In genomic region chr12:71778137-71778536, GRCm38 (mm10) we compare ENCODE assay signal across 8 mouse cellular contexts. TPM values are rescaled to one million over a fixed set of nuclear protein-coding genes. Genes with fewer than 3 reads are reported as not detected.
DNase-seq lines count a peak whose midpoint lies in the region; ATAC-seq and TF ChIP-seq lines count a peak whose summit lies in the region.

No protein-coding gene starts in this region.

- intact Hi-C loops in gastrocnemius, adult 2 months (cut with DNase I) = no loop called here
- intact Hi-C loops in left cerebral cortex, postnatal 4 days (cut with DNase I) = no loop called here

- no peak overlapping the region for H3K27ac ChIP-seq in gastrocnemius, adult 2 months
- H3K27ac ChIP-seq in forebrain, embryonic 10.5 days = no peak overlapping the region
- H3K27ac ChIP-seq in hindbrain, embryonic 10.5 days = no peak overlapping the region
- no peak overlapping the region for H3K27ac ChIP-seq in neural tube, embryonic 12.5 days

- H3K9ac ChIP-seq in neural tube, embryonic 12.5 days = no peak overlapping the region

- H3K9me3 ChIP-seq in forebrain, embryonic 10.5 days = no peaks in the 10 kb centered on the region
- no peaks in the 10 kb centered on the region for H3K9me3 ChIP-seq in hindbrain, embryonic 10.5 days
- no peaks in the 10 kb centered on the region for H3K9me3 ChIP-seq in neural tube, embryonic 12.5 days

- no peaks in the 10 kb centered on the region for H3K27me3 ChIP-seq in forebrain, embryonic 10.5 days (ENCODE audit: poor library complexity, severe bottlenecking)
- no peaks in the 10 kb centered on the region; the same call in 1 of the 2 replicates for H3K27me3 ChIP-seq in hindbrain, embryonic 10.5 days (ENCODE audit: insufficient read depth, poor library complexity, severe bottlenecking)
- no peaks in the 10 kb centered on the region for H3K27me3 ChIP-seq in neural tube, embryonic 12.5 days (replicated peaks)

- peak overlapping the region; percentile 42 for H3K4me2 ChIP-seq in neural tube, embryonic 12.5 days (replicated peaks)

- peaks cover 11% of the 10 kb centered on the region for H3K4me1 ChIP-seq in forebrain, embryonic 10.5 days
- H3K4me1 ChIP-seq in hindbrain, embryonic 10.5 days (replicated peaks) = peaks cover 32% of the 10 kb centered on the region
- no peaks in the 10 kb centered on the region; the same call in 1 of the 2 replicates for H3K4me1 ChIP-seq in neural tube, embryonic 12.5 days

- peak overlapping the region; percentile 46 for H3K4me3 ChIP-seq in gastrocnemius, adult 2 months
- 0 out of 2 replicates have a peak overlapping the region, but pooled peaks have one; percentile 3 for H3K4me3 ChIP-seq in forebrain, embryonic 10.5 days
- peak overlapping the region; percentile 35; the same call in 1 of the 2 replicates for H3K4me3 ChIP-seq in hindbrain, embryonic 10.5 days
- no peak overlapping the region for H3K4me3 ChIP-seq in neural tube, embryonic 12.5 days

- DNase-seq in gastrocnemius, adult 2 months = peak; percentile 24
- DNase-seq in gastrocnemius, postnatal 25 days = no peak
- DNase-seq in forebrain, embryonic 10.5 days (ENCODE audit: extremely low spot score, low spot score) = peak; percentile 15
- DNase-seq in hindbrain, embryonic 10.5 days (ENCODE audit: low spot score) = peak; percentile 62
- peak; percentile 68 for DNase-seq in left cerebral cortex, postnatal 4 days
- DNase-seq in adrenal gland, adult 2 months = no peak
- DNase-seq in MN1 (ENCODE audit: low spot score) = no peak

- no peak for ATAC-seq in neural tube, embryonic 12.5 days (ENCODE audit: low FRiP score, low read depth)

- WGBS in forebrain, embryonic 10.5 days = 37% methylated on average over 14 of the region's 14 CpGs
- WGBS in hindbrain, embryonic 10.5 days = 23% methylated on average over 14 of the region's 14 CpGs
- WGBS in neural tube, embryonic 12.5 days = 35% methylated on average over 14 of the region's 14 CpGs

- H3K36me3 ChIP-seq in forebrain, embryonic 10.5 days (replicated peaks) = no peaks in the 10 kb centered on the region
- H3K36me3 ChIP-seq in hindbrain, embryonic 10.5 days = no peaks in the 10 kb centered on the region
- H3K36me3 ChIP-seq in neural tube, embryonic 12.5 days = no peaks in the 10 kb centered on the region

- TF ChIP-seq CTCF in gastrocnemius, adult 2 months (IDR thresholded peaks at IDR 0.05) = no peak

RNA-seq across cellular contexts. Expression of gene Daam1, which starts 52.7 kb away (rescaled TPM):
- total RNA-seq in gastrocnemius, adult 2 months (2021) = 10 to 100 TPM in 1 of 2 experiments, 1 to 10 TPM in 1; 8.0 to 12.8 TPM
- 10 to 100 TPM; 10.4 to 13.8 TPM for total RNA-seq in gastrocnemius, postnatal 25 days (2021)
- 7.7 and 7.9 TPM in 2 replicates for polyA plus RNA-seq in forebrain, embryonic 10.5 days (2016; fragmentation: Nextera tagmentation; extraction: Ambion mirVana)
- polyA plus RNA-seq in hindbrain, embryonic 10.5 days (2016; fragmentation: Nextera tagmentation; extraction: Ambion mirVana) = 8.4 and 11.6 TPM in 2 replicates
- 100 to 1,000 TPM; 152 to 157 TPM for total RNA-seq in left cerebral cortex, postnatal 4 days (2021)
- polyA plus RNA-seq in neural tube, embryonic 12.5 days (2016; fragmentation: Nextera tagmentation; extraction: Ambion mirVana) = 16.1 and 17.3 TPM in 2 replicates
- 10 to 100 TPM; 21.0 to 22.3 TPM for total RNA-seq in adrenal gland, adult 2 months (2021)
- polyA plus RNA-seq in adrenal gland, adult 2 months (2012; rRNA removed) = 1.7 and 2.3 TPM in 2 replicates

Comparison
In these comparisons a context has a peak if more than half of its experiments do, and no peak if none do; other contexts are left out.
1. DNase-seq: peak in gastrocnemius, adult 2 months (single experiment), forebrain, embryonic 10.5 days (single experiment), hindbrain, embryonic 10.5 days (single experiment) and left cerebral cortex, postnatal 4 days (single experiment); none in gastrocnemius, postnatal 25 days (single experiment), adrenal gland, adult 2 months (single experiment) and MN1 (single experiment).
2. RNA of gene Daam1, which starts 52.7 kb away (total RNA-seq): 152 to 157 TPM in left cerebral cortex, postnatal 4 days; 21.0 to 22.3 TPM in adrenal gland, adult 2 months, 10.4 to 13.8 TPM in gastrocnemius, postnatal 25 days and 8.0 to 12.8 TPM in gastrocnemius, adult 2 months; every median in the first group is over 4 times any median in the second.